Mouse (Mus musculus) C2C12 (cell line): ENCODE results near the gene Hmg20a.

Source experiments
- CTCF ChIP-seq: IDR thresholded peaks from one replicate; pipeline ENCODE4 v1.5.1; 2011; ENCODE audit not compliant: control insufficient read depth, insufficient read depth, insufficient read length
- USF1 ChIP-seq: IDR thresholded peaks from one replicate; pipeline ENCODE4 v1.6.1; 2011; ENCODE audit warnings: low read depth, mild to moderate bottlenecking, control low read depth, moderate library complexity

- TF ChIP-seq CTCF (no peak), USF1 (no peak)
These were observed 45.5 kb downstream of the Hmg20a start for GRCm38 (mm10) chr9:56463686-56464515.
